Mouse (Mus musculus) olfactory bulb, adult 2 months (tissue): ENCODE measurements at regions not wholly inside any gene's neighbourhood (a gene's known extent, or its start where the extent isn't known, plus 50 kb on each side); places are given as distances from the start of the nearest gene placed in this dataset.

Experiments used
- CTCF ChIP-seq: fragments of 200-500 bp; IDR thresholded peaks from 2 replicates; pipeline ENCODE4 v1.5.1; 2012; ENCODE audit warnings: low read depth, mild to moderate bottlenecking, low read length, moderate library complexity; ENCODE audit not compliant: insufficient read depth
- POLR2A ChIP-seq: fragments of 200-500 bp; IDR thresholded peaks from 2 replicates; pipeline ENCODE4 v1.6.1; 2012; ENCODE audit warnings: mild to moderate bottlenecking, low read depth, low read length, moderate library complexity; ENCODE audit not compliant: insufficient read depth

DNA sequence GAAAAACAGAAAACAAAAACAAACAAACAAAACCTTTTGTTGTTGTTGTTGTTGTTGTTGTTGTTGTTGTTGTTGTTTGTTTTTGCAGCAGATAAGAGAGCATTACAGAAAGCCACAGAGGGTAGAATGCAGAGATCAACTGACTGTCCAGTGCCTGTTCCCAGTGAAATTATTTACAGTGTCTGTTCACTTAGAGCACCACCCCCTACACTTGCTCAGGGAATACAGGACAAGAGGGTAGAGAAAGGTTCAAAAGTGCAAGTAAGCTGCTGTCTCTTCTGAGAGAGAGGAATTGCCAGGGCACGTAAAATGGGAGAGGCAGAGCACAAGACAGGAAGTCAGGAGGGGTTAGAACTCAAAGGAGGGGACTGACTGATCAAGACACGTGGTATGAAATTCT is 670.1 kb upstream of the Map3k7 start:
- no peak for TF ChIP-seq POLR2A
- no peak for TF ChIP-seq CTCF
